Mouse (Mus musculus): ENCODE measurements around the gene Eif4enif1. TPM values are rescaled to one million over a fixed set of nuclear protein-coding genes. Genes with fewer than 3 reads are reported as not detected.
"Not testable (repeated sequence)": the region's sequence is repeated elsewhere in the genome, so short reads cannot be mapped to it uniquely, and the experiment has no call there.

Eif4enif1 gene
- polyA plus RNA-seq, 1 experiment from 2014 or later: 62.5 TPM

GRCm38 (mm10) chr11:3200636-3201035, 1.6 kb upstream of the Eif4enif1 start:
- 92% methylated on average over 6 of the region's 7 CpGs for WGBS

GRCm38 (mm10) chr11:3201326-3202230, 614 bp upstream of the Eif4enif1 start:
- no peak overlapping the region for H3K9ac ChIP-seq
- peak overlapping the region; percentile 42 for H3K4me3 ChIP-seq
- H3K27ac ChIP-seq: no peak overlapping the region
- peaks cover 14% of the 10 kb centered on the region for H3K36me3 ChIP-seq
- no peaks in the 10 kb centered on the region for H3K9me3 ChIP-seq
- no peaks in the 10 kb centered on the region for H3K27me3 ChIP-seq (replicated peaks)
- no peak for ATAC-seq (ENCODE audit: low FRiP score, low read depth)
- WGBS: 8% methylated on average over 16 of the region's 16 CpGs
- no peaks in the 10 kb centered on the region for H3K4me1 ChIP-seq
- H3K4me2 ChIP-seq (replicated peaks): peak overlapping the region; percentile 30

More at GRCm38 (mm10) chr11:3200636-3201035, 1.6 kb upstream of the Eif4enif1 start:
- H3K4me3 ChIP-seq; H3K9ac ChIP-seq; ATAC-seq (ENCODE audit: low FRiP score, low read depth); H3K4me2 ChIP-seq (replicated peaks); H3K4me1 ChIP-seq; H3K27me3 ChIP-seq (replicated peaks); H3K36me3 ChIP-seq; H3K27ac ChIP-seq; H3K9me3 ChIP-seq: not testable (repeated sequence)

- under 1% methylated on average over 48 of the region's 57 CpGs for WGBS
- Histone ChIP-seq H3K27ac (no peak overlapping the region), H3K9me3 (no peaks in the 10 kb centered on the region), H3K4me2 (replicated peaks) (peak overlapping the region; percentile 44), H3K4me3 (peak overlapping the region; percentile 42), H3K36me3 (peaks cover 25% of the 10 kb centered on the region), H3K9ac (peak overlapping the region; percentile 13), H3K4me1 (no peaks in the 10 kb centered on the region), H3K27me3 (replicated peaks) (no peaks in the 10 kb centered on the region)
- ATAC-seq (ENCODE audit: low FRiP score, low read depth): no peak; the same call in 1 of the 2 replicates
Measured at GRCm38 (mm10) chr11:3202781-3203441, 719 bp downstream of the Eif4enif1 start.

GRCm38 (mm10) chr11:3203771-3204170, 1.6 kb downstream of the Eif4enif1 start:
- Histone ChIP-seq H3K9ac (no peak overlapping the region), H3K27me3 (replicated peaks) (no peaks in the 10 kb centered on the region), H3K4me2 (replicated peaks) (peak overlapping the region; percentile 44), H3K27ac (no peak overlapping the region), H3K9me3 (no peaks in the 10 kb centered on the region), H3K36me3 (peaks cover 28% of the 10 kb centered on the region), H3K4me1 (no peaks in the 10 kb centered on the region), H3K4me3 (no peak overlapping the region)
- ATAC-seq (ENCODE audit: low FRiP score, low read depth): no peak
- 94% methylated on average over 2 of the region's 2 CpGs for WGBS

GRCm38 (mm10) chr11:3205207-3205606, 3.0 kb downstream of the Eif4enif1 start:
- Histone ChIP-seq H3K27me3 (replicated peaks) (no peaks in the 10 kb centered on the region), H3K9ac (no peak overlapping the region), H3K4me3 (no peak overlapping the region), H3K27ac (no peak overlapping the region), H3K36me3 (peaks cover 38% of the 10 kb centered on the region), H3K9me3 (no peaks in the 10 kb centered on the region), H3K4me1 (no peaks in the 10 kb centered on the region), H3K4me2 (replicated peaks) (no peak overlapping the region)
- WGBS: 96% methylated on average over 3 of the region's 3 CpGs
- ATAC-seq (ENCODE audit: low FRiP score, low read depth): no peak

GRCm38 (mm10) chr11:3206783-3207182, 4.6 kb downstream of the Eif4enif1 start:
- Histone ChIP-seq H3K4me1 (no peaks in the 10 kb centered on the region), H3K27ac (no peak overlapping the region), H3K4me2 (replicated peaks) (no peak overlapping the region), H3K4me3 (no peak overlapping the region), H3K36me3 (peaks cover 41% of the 10 kb centered on the region), H3K9me3 (no peaks in the 10 kb centered on the region), H3K9ac (no peak overlapping the region), H3K27me3 (replicated peaks) (no peaks in the 10 kb centered on the region)
- 97% methylated on average over 3 of the region's 3 CpGs for WGBS
- no peak for ATAC-seq (ENCODE audit: low FRiP score, low read depth)

GRCm38 (mm10) chr11:3212526-3212925, 10.3 kb downstream of the Eif4enif1 start:
- Histone ChIP-seq H3K9ac (no peak overlapping the region), H3K9me3 (no peaks in the 10 kb centered on the region), H3K4me3 (no peak overlapping the region), H3K27me3 (replicated peaks) (no peaks in the 10 kb centered on the region), H3K4me2 (replicated peaks) (no peak overlapping the region), H3K27ac (no peak overlapping the region), H3K36me3 (peaks cover 57% of the 10 kb centered on the region), H3K4me1 (no peaks in the 10 kb centered on the region)
- 93% methylated on average over 1 of the region's 1 CpGs for WGBS
- no peak for ATAC-seq (ENCODE audit: low FRiP score, low read depth)

GRCm38 (mm10) chr11:3223105-3223504, 20.9 kb downstream of the Eif4enif1 start:
- H3K9ac ChIP-seq: no peak overlapping the region
- no peak for ATAC-seq (ENCODE audit: low FRiP score, low read depth)
- 88% methylated on average over 5 of the region's 5 CpGs for WGBS
- H3K4me1 ChIP-seq: no peaks in the 10 kb centered on the region
- no peak overlapping the region for H3K4me3 ChIP-seq
- H3K27ac ChIP-seq: no peak overlapping the region
- peaks cover 73% of the 10 kb centered on the region for H3K36me3 ChIP-seq
- H3K4me2 ChIP-seq (replicated peaks): no peak overlapping the region
- no peaks in the 10 kb centered on the region for H3K27me3 ChIP-seq (replicated peaks)
- no peaks in the 10 kb centered on the region for H3K9me3 ChIP-seq

GRCm38 (mm10) chr11:3227113-3227512, 24.9 kb downstream of the Eif4enif1 start:
- no peak for ATAC-seq (ENCODE audit: low FRiP score, low read depth)
- H3K4me2 ChIP-seq (replicated peaks): no peak overlapping the region

GRCm38 (mm10) chr11:3232248-3232647, 30.1 kb downstream of the Eif4enif1 start:
- no peaks in the 10 kb centered on the region for H3K9me3 ChIP-seq
- no peak overlapping the region for H3K4me3 ChIP-seq
- H3K27ac ChIP-seq: no peak overlapping the region
- no peaks in the 10 kb centered on the region for H3K4me1 ChIP-seq
- H3K36me3 ChIP-seq: peaks cover 81% of the 10 kb centered on the region
- no peak for ATAC-seq (ENCODE audit: low FRiP score, low read depth)
- no peak overlapping the region for H3K4me2 ChIP-seq (replicated peaks)
- no peak overlapping the region for H3K9ac ChIP-seq
- 94% methylated on average over 3 of the region's 3 CpGs for WGBS
- H3K27me3 ChIP-seq (replicated peaks): no peaks in the 10 kb centered on the region

More at GRCm38 (mm10) chr11:3227113-3227512, 24.9 kb downstream of the Eif4enif1 start:
- H3K9ac ChIP-seq: no peak overlapping the region
- 97% methylated on average over 3 of the region's 3 CpGs for WGBS
- H3K27ac ChIP-seq: no peak overlapping the region
- no peaks in the 10 kb centered on the region for H3K27me3 ChIP-seq (replicated peaks)
- H3K9me3 ChIP-seq: no peaks in the 10 kb centered on the region
- no peak overlapping the region for H3K4me3 ChIP-seq
- H3K4me1 ChIP-seq: no peaks in the 10 kb centered on the region
- H3K36me3 ChIP-seq: peaks cover 77% of the 10 kb centered on the region

GRCm38 (mm10) chr11:3233704-3234103, 31.5 kb downstream of the Eif4enif1 start:
- Histone ChIP-seq H3K4me1 (no peaks in the 10 kb centered on the region), H3K36me3 (peaks cover 87% of the 10 kb centered on the region), H3K9me3 (no peaks in the 10 kb centered on the region), H3K27ac (no peak overlapping the region), H3K4me3 (no peak overlapping the region), H3K27me3 (replicated peaks) (no peaks in the 10 kb centered on the region), H3K9ac (no peak overlapping the region), H3K4me2 (replicated peaks) (no peak overlapping the region)
- 96% methylated on average over 4 of the region's 4 CpGs for WGBS
- no peak for ATAC-seq (ENCODE audit: low FRiP score, low read depth)

GRCm38 (mm10) chr11:3235277-3235676, 33.1 kb downstream of the Eif4enif1 start:
- WGBS: 90% methylated on average over 5 of the region's 5 CpGs
- Histone ChIP-seq H3K27ac (no peak overlapping the region), H3K9ac (no peak overlapping the region), H3K27me3 (replicated peaks) (no peaks in the 10 kb centered on the region), H3K4me2 (replicated peaks) (no peak overlapping the region), H3K36me3 (peaks cover 86% of the 10 kb centered on the region), H3K4me3 (no peak overlapping the region), H3K9me3 (no peaks in the 10 kb centered on the region), H3K4me1 (no peaks in the 10 kb centered on the region)
- no peak for ATAC-seq (ENCODE audit: low FRiP score, low read depth)

Measured in neural tube, embryonic 12.5 days (tissue).